Mouse (Mus musculus): ENCODE results near the gene Spred2.
"Not testable (repeated sequence)": the region's sequence is repeated elsewhere in the genome, so short reads cannot be mapped to it uniquely, and the experiment has no call there.

Gene Spred2

DNA sequence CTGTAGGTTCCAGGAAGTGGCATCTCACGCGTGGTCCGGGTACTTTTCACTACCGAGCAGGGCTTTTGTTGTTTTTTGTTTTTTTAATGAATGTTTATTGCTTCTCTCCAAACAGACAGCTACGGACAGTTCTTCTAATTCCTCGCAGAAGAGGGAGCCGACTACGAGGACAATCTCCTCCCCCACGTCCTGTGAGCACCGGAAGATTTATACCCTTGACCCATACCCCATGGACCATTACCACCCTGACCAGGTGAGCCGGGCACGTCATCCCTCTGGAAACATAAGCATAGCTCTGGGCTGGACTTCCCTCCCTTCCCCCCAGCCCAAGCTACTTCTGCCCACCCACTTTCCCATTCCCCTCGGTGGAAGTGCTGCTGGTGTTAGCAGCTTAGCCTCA lies 93.8 kb downstream of the Spred2 start:
- DNase-seq (ENCODE audit: low read depth in 1 of 2, low spot score in 2 of 2) = no peak

DNA sequence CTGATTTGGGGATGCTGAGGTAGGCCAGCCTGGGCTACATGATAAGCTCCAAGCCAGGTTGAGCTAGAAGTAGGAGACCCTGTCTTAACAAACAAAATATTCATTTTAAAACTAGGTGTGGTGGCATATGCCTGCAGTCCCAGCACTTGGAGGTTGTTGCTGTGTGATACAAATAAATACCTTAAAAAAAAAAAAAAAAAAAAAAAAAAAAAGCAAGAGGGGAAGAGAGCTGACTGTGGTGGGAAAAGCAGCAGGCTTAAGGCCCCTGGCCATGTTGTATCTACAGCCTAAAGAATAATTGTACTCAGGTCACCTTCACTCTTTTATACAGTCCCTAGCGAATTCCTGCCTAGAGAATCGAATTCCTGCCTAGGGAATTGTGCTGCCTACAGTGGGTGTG lies 94.7 kb downstream of the Spred2 start:
- no peak for DNase-seq (ENCODE audit: low read depth in 1 of 2, low spot score in 2 of 2)

DNA sequence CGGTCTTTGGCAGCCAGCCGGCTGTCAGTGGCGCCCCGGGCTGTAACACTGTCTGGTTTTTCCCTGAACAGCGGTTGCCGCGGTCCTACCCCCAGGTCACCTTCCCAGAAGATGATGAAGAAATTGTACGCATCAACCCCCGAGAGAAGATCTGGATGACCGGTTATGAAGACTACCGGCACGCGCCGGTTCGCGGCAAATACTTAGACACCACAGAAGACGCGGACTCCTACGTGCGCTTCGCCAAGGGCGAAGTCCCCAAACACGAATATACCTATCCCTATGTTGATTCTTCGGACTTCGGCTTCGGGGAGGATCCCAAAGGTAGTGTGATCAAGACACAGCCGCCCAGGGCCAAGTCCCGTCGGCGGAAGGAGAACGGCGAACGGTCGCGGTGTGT lies 96.5 kb downstream of the Spred2 start:
- no peak for DNase-seq (ENCODE audit: low read depth in 1 of 2, low spot score in 2 of 2)

DNA sequence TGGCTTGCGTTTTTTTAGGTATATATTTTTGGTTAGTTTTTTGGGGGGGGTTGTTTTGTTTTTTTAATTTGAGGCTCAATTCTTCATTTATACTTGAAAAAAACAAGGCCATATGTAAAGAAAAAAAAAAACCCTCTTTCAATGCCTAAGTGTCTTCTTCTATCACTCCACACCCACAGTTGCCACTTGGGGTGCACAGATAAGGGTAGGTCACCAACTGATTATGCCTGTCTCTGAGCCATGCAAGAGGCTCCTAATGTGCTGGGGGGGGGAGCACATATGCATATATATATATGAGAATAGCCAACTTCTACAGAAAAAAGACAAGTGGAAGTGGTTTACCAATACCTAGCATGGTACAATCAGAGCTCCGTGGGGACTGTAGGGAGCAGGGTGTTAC lies 98.3 kb downstream of the Spred2 start:
- DNase-seq (ENCODE audit: low read depth in 1 of 2, low spot score in 2 of 2) = no peak

- DNase-seq (ENCODE audit: low read depth in 1 of 2, low spot score in 2 of 2) = no peak
These were observed 98.8 kb downstream of the Spred2 start for GRCm38 (mm10) chr11:20022911-20023482.

DNA sequence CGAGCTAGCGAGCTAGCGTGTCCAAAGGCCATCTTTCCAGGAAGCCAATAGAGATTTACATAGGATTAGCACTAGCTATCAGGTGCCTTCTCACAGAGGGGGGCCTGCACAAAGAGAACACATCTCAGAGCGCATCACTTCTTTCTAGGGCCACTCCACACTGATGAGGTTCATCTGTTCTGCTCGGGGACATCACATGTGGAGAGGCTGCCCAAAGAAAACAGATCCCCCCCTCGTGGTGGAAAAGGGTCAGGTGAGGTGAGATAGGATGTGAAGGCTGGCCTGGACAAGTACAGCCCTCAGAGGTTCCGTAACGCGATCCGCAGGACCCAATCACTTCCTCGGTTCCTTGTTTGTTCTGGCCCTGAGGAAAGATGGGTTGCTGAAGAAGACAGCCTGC lies 101.7 kb downstream of the Spred2 start:
- DNase-seq (ENCODE audit: low read depth in 1 of 2, low spot score in 2 of 2) = no peak

DNA sequence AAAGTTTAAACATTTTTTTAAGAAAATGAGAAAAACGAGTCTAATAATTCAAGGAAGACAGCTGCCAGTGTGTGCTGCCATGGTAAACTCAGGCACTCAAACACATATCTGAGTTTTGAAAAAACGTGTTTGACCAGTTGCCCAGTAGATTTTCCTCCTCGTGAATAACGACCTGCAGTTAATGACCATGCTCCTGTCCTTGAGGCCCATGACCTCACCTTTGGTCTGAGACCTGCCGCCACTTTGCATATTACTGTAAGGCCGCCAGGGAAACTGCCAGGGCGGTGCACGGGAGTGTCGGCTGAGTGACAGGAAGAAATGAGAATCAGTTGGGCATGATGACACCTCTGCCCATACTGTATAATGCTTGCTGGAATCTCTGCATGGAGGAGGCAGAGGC lies 103.5 kb downstream of the Spred2 start:
- no peak for DNase-seq (ENCODE audit: low read depth in 1 of 2, low spot score in 2 of 2)

GRCm38 (mm10) chr11:20028396-20028795 lies 104.2 kb downstream of the Spred2 start:
- DNase-seq (ENCODE audit: low read depth in 1 of 2, low spot score in 2 of 2) = no peak

- no peak for DNase-seq (ENCODE audit: low read depth in 1 of 2, low spot score in 2 of 2)
These were observed 104.8 kb downstream of the Spred2 start for GRCm38 (mm10) chr11:20029014-20029413.

GRCm38 (mm10) chr11:20030973-20031372 lies 106.8 kb downstream of the Spred2 start:
- DNase-seq (ENCODE audit: low read depth in 1 of 2, low spot score in 2 of 2) = not testable (repeated sequence)

DNA sequence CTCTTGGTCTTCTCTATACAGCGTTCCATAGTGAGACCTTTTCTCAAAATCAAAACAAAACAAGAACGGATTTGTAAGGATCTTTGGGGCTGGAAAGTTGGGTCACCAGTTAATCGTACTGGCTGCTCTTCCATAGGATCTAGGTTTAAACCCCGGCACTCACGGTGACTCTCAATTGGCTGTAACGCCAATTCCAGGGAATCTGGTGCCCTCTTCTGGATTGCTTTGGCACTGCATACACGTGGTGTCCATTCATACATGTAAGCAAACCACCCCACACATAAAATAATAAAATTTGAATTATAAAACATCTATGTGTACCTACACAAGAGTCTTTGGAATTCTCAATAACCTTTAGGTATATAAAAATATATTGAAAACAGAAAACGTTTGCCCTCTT lies 107.4 kb downstream of the Spred2 start:
- no peak for DNase-seq (ENCODE audit: low read depth in 1 of 2, low spot score in 2 of 2)

- no peak for DNase-seq (ENCODE audit: low read depth in 1 of 2, low spot score in 2 of 2)
These were observed 109.5 kb downstream of the Spred2 start for GRCm38 (mm10) chr11:20033541-20034160.

DNA sequence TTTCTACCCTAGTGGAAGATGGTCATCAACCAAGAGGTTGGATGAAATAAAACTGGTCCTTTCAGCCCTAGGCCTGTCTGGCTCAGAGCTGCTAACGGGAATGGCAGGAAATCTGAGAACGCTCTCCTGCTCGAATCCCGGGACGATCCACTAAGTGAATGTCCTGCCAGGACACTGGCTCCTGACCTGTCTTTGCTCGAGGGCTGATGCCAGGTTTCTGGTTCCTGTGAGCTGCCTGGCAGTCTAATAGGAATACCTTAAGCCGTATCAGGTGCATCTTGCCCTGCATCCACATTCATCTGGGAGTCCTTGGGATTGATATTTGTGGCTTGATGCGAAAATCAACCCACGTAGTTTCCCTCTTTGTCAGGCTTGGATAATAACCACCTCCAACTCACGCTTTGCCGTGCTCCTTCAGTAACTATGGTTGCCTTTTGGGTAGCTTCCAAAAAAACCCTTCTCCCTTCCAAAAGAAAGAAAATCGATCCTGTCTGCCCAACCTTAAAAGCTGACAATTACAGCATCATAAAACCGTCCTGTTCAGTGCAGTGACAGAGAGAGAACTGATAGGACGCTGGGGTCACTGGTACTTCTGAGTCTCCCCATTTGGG lies 110.3 kb downstream of the Spred2 start:
- DNase-seq (ENCODE audit: low read depth in 1 of 2, low spot score in 2 of 2) = no peak

- DNase-seq (ENCODE audit: low read depth in 1 of 2, low spot score in 2 of 2) = no peak
These were observed 111.3 kb downstream of the Spred2 start for GRCm38 (mm10) chr11:20035343-20035928.

DNA sequence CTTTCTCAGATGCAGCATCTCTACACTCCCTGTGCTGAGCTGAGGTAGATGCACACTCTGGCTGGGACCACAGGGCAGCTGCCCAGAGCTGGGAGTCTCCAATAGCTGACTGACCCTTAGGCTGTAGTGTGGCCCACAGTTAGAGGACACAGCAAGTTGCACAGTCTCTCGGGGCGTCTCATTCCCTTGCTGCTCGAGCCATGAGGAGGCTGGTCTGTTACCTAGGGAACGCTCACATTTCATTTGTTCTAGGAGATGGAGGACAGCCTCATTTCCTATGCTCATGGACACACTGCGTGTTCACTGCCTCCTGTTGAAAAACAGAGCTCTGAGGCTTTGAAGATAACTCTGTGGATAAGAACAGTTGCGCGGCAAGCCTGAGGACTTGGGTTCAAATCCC lies 111.8 kb downstream of the Spred2 start:
- no peak for DNase-seq (ENCODE audit: low read depth in 1 of 2, low spot score in 2 of 2)

DNA sequence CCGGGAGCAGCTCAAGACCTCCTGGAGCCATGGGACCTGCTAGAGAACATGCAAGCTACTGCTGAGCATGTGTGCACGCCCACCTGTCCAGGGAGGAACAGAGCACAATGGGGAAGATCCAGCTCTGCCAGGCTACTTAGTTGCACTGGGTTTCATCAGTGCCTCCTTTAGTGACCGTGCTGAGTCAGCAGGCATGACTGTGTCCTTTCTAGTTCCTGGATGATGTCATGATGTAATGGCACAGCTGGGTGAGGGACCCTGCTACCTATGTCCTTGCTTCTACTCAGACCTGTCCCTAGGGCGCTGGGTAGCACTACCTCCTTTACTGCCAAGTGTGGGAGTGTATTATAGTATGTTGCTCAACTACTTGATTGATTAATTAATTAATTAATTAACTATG lies 113.6 kb downstream of the Spred2 start:
- no peak for DNase-seq (ENCODE audit: low read depth in 1 of 2, low spot score in 2 of 2)

- no peak for DNase-seq (ENCODE audit: low read depth in 1 of 2, low spot score in 2 of 2)
These were observed 114.5 kb downstream of the Spred2 start for GRCm38 (mm10) chr11:20038723-20039122.

GRCm38 (mm10) chr11:20041164-20041920 lies 117.2 kb downstream of the Spred2 start:
- no peak for DNase-seq (ENCODE audit: low read depth in 1 of 2, low spot score in 2 of 2)

DNA sequence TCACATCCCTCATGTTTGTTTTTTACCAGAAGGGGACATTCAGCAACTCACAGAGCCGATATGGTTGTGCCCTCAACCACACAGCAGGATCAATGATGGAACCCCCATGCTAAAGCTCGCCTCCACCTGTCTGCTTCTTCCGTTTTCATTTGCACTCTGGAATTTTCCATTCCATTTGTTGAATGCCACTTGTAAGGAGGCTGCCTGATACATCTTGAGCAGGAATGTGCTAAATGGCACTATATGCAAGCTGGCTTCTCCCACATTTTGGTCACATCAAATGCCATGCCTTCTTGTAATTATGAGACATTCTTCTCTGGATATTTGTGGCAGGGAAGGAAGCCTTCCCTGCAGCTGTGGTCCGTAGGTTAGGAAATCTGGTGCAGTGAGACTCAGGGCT lies 117.9 kb downstream of the Spred2 start:
- no peak for DNase-seq (ENCODE audit: low read depth in 1 of 2, low spot score in 2 of 2)

DNA sequence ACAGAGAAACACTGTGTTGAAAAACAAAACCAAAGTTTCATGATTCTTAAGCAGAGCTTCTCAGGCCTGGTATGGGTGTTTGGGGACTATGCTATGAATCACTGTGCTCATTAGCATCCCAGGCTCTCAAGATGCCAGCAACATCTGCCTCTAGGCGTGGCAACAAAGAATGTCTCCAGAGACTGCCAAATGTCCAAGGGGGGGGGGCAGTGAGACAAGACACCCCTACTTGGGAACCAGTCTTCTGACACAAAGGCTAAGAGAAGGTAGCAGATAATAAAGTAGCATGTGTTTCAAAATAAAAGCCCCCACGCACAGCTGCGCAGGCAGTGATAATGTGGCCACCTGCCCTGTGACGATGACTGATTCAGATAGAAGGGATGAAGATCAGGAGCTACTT lies 119.1 kb downstream of the Spred2 start:
- no peak for DNase-seq (ENCODE audit: low read depth in 1 of 2, low spot score in 2 of 2)

DNA sequence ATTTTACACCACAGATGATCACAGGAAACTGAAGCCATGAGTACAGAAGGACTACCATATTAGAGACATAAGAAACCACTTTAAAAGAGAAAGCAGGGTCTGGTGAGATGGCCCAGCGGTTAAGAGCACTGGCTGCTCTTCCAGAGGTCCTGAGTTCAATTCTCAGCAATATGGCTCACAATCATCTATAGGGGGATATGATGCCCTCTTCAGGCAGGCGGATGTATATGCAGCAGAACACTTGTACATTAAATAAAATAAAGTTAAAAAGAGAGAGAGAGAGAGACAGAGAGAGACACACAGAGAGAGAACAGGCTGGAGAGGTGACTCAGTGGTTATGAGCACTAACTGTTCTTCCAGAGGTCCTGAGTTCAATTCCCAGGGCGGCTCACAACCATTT lies 121.4 kb downstream of the Spred2 start:
- DNase-seq (ENCODE audit: low read depth in 1 of 2, low spot score in 2 of 2) = no peak

All from monocyte, adult 2 months (primary cell).